In the genomic region with DNA sequence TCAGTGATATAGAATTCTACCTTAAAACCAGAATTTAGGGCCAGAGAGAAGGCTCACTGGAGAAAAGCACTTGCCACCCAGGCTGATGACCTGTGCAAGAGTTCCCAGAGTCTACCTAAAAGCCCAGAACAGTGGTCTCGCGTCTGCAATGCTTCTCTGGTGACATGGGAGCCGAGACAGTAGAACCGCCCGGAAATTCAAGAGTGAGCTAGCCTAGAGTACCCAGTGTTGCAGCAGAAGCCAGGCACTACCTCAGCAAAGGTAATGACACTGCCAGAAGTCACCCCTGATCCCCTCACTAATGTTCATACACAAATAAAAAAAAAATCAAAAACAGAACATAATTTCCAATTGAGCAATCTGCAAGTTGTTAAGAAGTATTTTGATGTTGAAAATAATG, we compare ENCODE assay signal across 27 mouse cellular contexts.
"Had no signal": no experiment of that assay in that cellular context is flagged by ENCODE, and none has a peak within 500 bp of the region (broad histone marks: within the 10 kb centered on the region; RNA-seq: fewer than 3 reads in every experiment).

No protein-coding gene starts in this region.

- H3K4me2 ChIP-seq: embryonic facial prominence, embryonic 12.5 days; embryonic facial prominence, embryonic 13.5 days; embryonic facial prominence, embryonic 15.5 days; forebrain, embryonic 12.5 days; forebrain, embryonic 13.5 days; forebrain, embryonic 15.5 days had no signal

- H3K9ac ChIP-seq: embryonic facial prominence, embryonic 12.5 days; embryonic facial prominence, embryonic 13.5 days; embryonic facial prominence, embryonic 15.5 days; forebrain, embryonic 12.5 days; forebrain, embryonic 13.5 days; forebrain, embryonic 15.5 days; forebrain, postnatal 0 days had no signal

- H3K27ac ChIP-seq: embryonic facial prominence, embryonic 10.5 days; embryonic facial prominence, embryonic 12.5 days; embryonic facial prominence, embryonic 13.5 days; embryonic facial prominence, embryonic 15.5 days; forebrain, embryonic 10.5 days; forebrain, embryonic 12.5 days; forebrain, embryonic 13.5 days; forebrain, embryonic 15.5 days; gastrocnemius, adult 2 months; heart, adult 2 months had no signal

- H3K4me3 ChIP-seq: embryonic facial prominence, embryonic 10.5 days; embryonic facial prominence, embryonic 12.5 days; embryonic facial prominence, embryonic 13.5 days; embryonic facial prominence, embryonic 15.5 days; erythroblast, embryonic 14.5 days; forebrain, embryonic 10.5 days; forebrain, embryonic 12.5 days; forebrain, embryonic 13.5 days; forebrain, embryonic 15.5 days; gastrocnemius, adult 2 months; heart, adult 2 months had no signal

- H3K27me3 ChIP-seq: embryonic facial prominence, embryonic 12.5 days; embryonic facial prominence, embryonic 13.5 days; embryonic facial prominence, embryonic 15.5 days; forebrain, embryonic 15.5 days had no signal

- ATAC-seq: forebrain, embryonic 13.5 days; forebrain, embryonic 14.5 days; forebrain, embryonic 15.5 days; forebrain, embryonic 16.5 days; forebrain, postnatal 0 days had no signal

- H3K36me3 ChIP-seq: embryonic facial prominence, embryonic 10.5 days; embryonic facial prominence, embryonic 12.5 days; embryonic facial prominence, embryonic 13.5 days; embryonic facial prominence, embryonic 15.5 days; forebrain, embryonic 10.5 days; forebrain, embryonic 12.5 days; forebrain, embryonic 15.5 days had no signal

- H3K9me3 ChIP-seq: embryonic facial prominence, embryonic 10.5 days; embryonic facial prominence, embryonic 12.5 days; embryonic facial prominence, embryonic 13.5 days; embryonic facial prominence, embryonic 15.5 days; forebrain, embryonic 10.5 days; forebrain, embryonic 12.5 days; forebrain, embryonic 13.5 days; forebrain, embryonic 15.5 days had no signal

- DNase-seq: cerebellum, adult 8-10 months; cerebellum, adult 9-10 months; cerebellum, adult 9-11 months; cerebellum, postnatal 10 days; cerebellum, postnatal 14 days; cerebellum, postnatal 36 days; embryo, embryonic 11 days; forebrain, postnatal 0 days; gastrocnemius, adult 2 months; gastrocnemius, postnatal 10 days; gastrocnemius, postnatal 14 days; gastrocnemius, postnatal 25 days; gastrocnemius, postnatal 36 days; heart, adult 11 months; heart, adult 18-20 months; heart, adult 2 months had no signal
